In the genomic region with DNA sequence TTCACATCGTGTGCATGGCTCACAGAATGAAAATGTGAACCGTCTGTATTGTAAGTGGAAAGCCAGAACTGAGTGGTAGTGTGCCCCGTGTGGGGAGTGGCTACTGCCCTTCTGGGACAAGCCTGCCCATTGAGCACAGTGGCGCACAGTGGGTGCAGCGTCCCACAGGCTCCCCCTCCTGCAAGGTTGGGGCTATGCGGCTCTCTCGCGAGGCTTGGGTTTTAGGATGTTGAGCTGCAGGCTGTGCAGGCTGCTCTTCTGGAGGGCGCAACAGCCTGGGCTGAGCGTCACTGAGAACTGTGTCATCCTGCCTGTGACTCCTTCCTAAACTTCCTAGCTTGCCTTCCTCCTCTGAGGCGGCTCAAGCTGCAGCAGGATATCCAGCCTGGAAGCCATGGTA, we compare ENCODE assay signal across 25 mouse cellular contexts.
A peak's percentile ranks its signal among the peaks of the same experiment; 100 is the strongest.
DNase-seq lines count a peak whose midpoint lies in the region; ATAC-seq and TF ChIP-seq lines count a peak whose summit lies in the region.
"Had no signal": no experiment of that assay in that cellular context is flagged by ENCODE, and none has a peak within 500 bp of the region (broad histone marks: within the 10 kb centered on the region; RNA-seq: fewer than 3 reads in every experiment).

No protein-coding gene starts in this region.

- no peak overlapping the region for H3K9ac ChIP-seq in forebrain, embryonic 16.5 days (replicated peaks; ENCODE audit: low read depth, low read length)
- no peak overlapping the region for H3K9ac ChIP-seq in midbrain, embryonic 12.5 days (replicated peaks)
- H3K9ac ChIP-seq in midbrain, embryonic 14.5 days (replicated peaks; ENCODE audit: low read length), result no peak overlapping the region
- H3K9ac ChIP-seq: heart, embryonic 13.5 days; hindbrain, embryonic 12.5 days; liver, embryonic 13.5 days; stomach, embryonic 15.5 days had no signal

- H3K27ac ChIP-seq in forebrain, embryonic 16.5 days (ENCODE audit: low read length), result no peak overlapping the region
- H3K27ac ChIP-seq in forebrain, embryonic 10.5 days, result no peak overlapping the region
- no peak overlapping the region for H3K27ac ChIP-seq in midbrain, embryonic 12.5 days (replicated peaks)
- no peak overlapping the region for H3K27ac ChIP-seq in midbrain, embryonic 14.5 days (replicated peaks; ENCODE audit: low read depth, low read length)
- H3K27ac ChIP-seq: heart, embryonic 13.5 days; hindbrain, embryonic 12.5 days; left cerebral cortex, adult 2 months; liver, embryonic 13.5 days; macrophage; stomach, embryonic 15.5 days had no signal

- no peak for DNase-seq in forebrain, embryonic 10.5 days (ENCODE audit: extremely low spot score, low spot score)
- DNase-seq in midbrain, embryonic 14.5 days, result no peak
- DNase-seq in brain, adult 2 months (ENCODE audit: low read depth, low spot score), result peak; percentile 65
- DNase-seq in gastrocnemius, postnatal 25 days, result no peak
- DNase-seq in right cerebral cortex, postnatal 14 days, result no peak
- DNase-seq: adrenal gland, postnatal 14 days; cerebellum, adult 8-10 months; cerebellum, postnatal 36 days; gastrocnemius, postnatal 14 days; heart, adult 18-20 months; heart, postnatal 14 days; kidney, adult 18-20 months; kidney, postnatal 4 days; layer of hippocampus, adult 9-11 months; liver, embryonic 13.5 days; right cerebral cortex, postnatal 4 days had no signal

- peaks cover 3% of the 10 kb centered on the region; the same call in 1 of the 2 replicates for H3K4me1 ChIP-seq in forebrain, embryonic 16.5 days (replicated peaks; ENCODE audit: control insufficient read depth, insufficient read depth, low read length)
- H3K4me1 ChIP-seq in forebrain, embryonic 10.5 days, result peaks cover 24% of the 10 kb centered on the region
- peaks cover 17% of the 10 kb centered on the region for H3K4me1 ChIP-seq in midbrain, embryonic 12.5 days
- H3K4me1 ChIP-seq in midbrain, embryonic 14.5 days (ENCODE audit: control insufficient read depth, insufficient read depth, low read length), result 0 out of 2 replicates have a peak, but pooled peaks cover 7% of the 10 kb centered on the region
- H3K4me1 ChIP-seq in E14TG2a.4 (replicated peaks; ENCODE audit: low read depth, low read length), result peaks cover 24% of the 10 kb centered on the region
- H3K4me1 ChIP-seq: stomach, embryonic 15.5 days had no signal

- H3K36me3 ChIP-seq in forebrain, embryonic 16.5 days (ENCODE audit: control insufficient read depth, insufficient read depth), result peaks cover 19% of the 10 kb centered on the region
- H3K36me3 ChIP-seq in forebrain, embryonic 10.5 days (replicated peaks), result peaks cover 59% of the 10 kb centered on the region
- peaks cover 33% of the 10 kb centered on the region for H3K36me3 ChIP-seq in midbrain, embryonic 12.5 days
- H3K36me3 ChIP-seq in midbrain, embryonic 14.5 days (ENCODE audit: control insufficient read depth, insufficient read depth, low read length), result peaks cover 49% of the 10 kb centered on the region
- H3K36me3 ChIP-seq in E14TG2a.4 (ENCODE audit: insufficient read depth, low read length), result peaks cover 33% of the 10 kb centered on the region
- H3K36me3 ChIP-seq: liver, embryonic 13.5 days had no signal

- ATAC-seq in forebrain, embryonic 16.5 days, result 0 out of 2 replicates have a peak, but pooled peaks have one; percentile 45
- ATAC-seq in midbrain, embryonic 12.5 days (ENCODE audit: low FRiP score, low read depth), result 0 out of 2 replicates have a peak, but pooled peaks have one; percentile 31
- no peak for ATAC-seq in midbrain, embryonic 14.5 days (ENCODE audit: low FRiP score, low TSS enrichment)

- TF ChIP-seq CTCF in E14TG2a.4 (conservative IDR thresholded peaks at IDR 0.05; ENCODE audit: low read length), result no peak

- H3K4me3 ChIP-seq in forebrain, embryonic 16.5 days (replicated peaks; ENCODE audit: low read length), result no peak overlapping the region
- no peak overlapping the region for H3K4me3 ChIP-seq in forebrain, embryonic 10.5 days
- no peak overlapping the region for H3K4me3 ChIP-seq in midbrain, embryonic 12.5 days
- no peak overlapping the region for H3K4me3 ChIP-seq in midbrain, embryonic 14.5 days (replicated peaks; ENCODE audit: low read depth, low read length)
- H3K4me3 ChIP-seq in E14TG2a.4 (replicated peaks; ENCODE audit: low read length), result peak overlapping the region; percentile 62
- H3K4me3 ChIP-seq: heart, embryonic 13.5 days; hindbrain, embryonic 12.5 days; left cerebral cortex, adult 2 months; liver, embryonic 13.5 days; myocyte; stomach, embryonic 15.5 days had no signal

- H3K9me3 ChIP-seq in forebrain, embryonic 16.5 days (ENCODE audit: control insufficient read depth, low read length), result no peaks in the 10 kb centered on the region
- H3K9me3 ChIP-seq in forebrain, embryonic 10.5 days, result no peaks in the 10 kb centered on the region
- H3K9me3 ChIP-seq in midbrain, embryonic 12.5 days, result no peaks in the 10 kb centered on the region
- H3K9me3 ChIP-seq in midbrain, embryonic 14.5 days (ENCODE audit: control insufficient read depth, low read length), result no peaks in the 10 kb centered on the region
- no peaks in the 10 kb centered on the region for H3K9me3 ChIP-seq in E14TG2a.4 (ENCODE audit: low read length)
- H3K9me3 ChIP-seq: heart, embryonic 13.5 days; hindbrain, embryonic 12.5 days; liver, embryonic 13.5 days; stomach, embryonic 15.5 days had no signal

- no peak overlapping the region for H3K4me2 ChIP-seq in forebrain, embryonic 16.5 days (ENCODE audit: low read length)
- H3K4me2 ChIP-seq in midbrain, embryonic 12.5 days (replicated peaks), result no peak overlapping the region
- H3K4me2 ChIP-seq in midbrain, embryonic 14.5 days (ENCODE audit: low read length), result no peak overlapping the region
- H3K4me2 ChIP-seq: heart, embryonic 13.5 days; hindbrain, embryonic 12.5 days; liver, embryonic 13.5 days; stomach, embryonic 15.5 days had no signal

- no peaks in the 10 kb centered on the region for H3K27me3 ChIP-seq in forebrain, embryonic 16.5 days (replicated peaks; ENCODE audit: control insufficient read depth, insufficient read depth, low read length)
- no peaks in the 10 kb centered on the region for H3K27me3 ChIP-seq in forebrain, embryonic 10.5 days (ENCODE audit: poor library complexity, severe bottlenecking)
- no peaks in the 10 kb centered on the region for H3K27me3 ChIP-seq in midbrain, embryonic 12.5 days
- no peaks in the 10 kb centered on the region for H3K27me3 ChIP-seq in midbrain, embryonic 14.5 days (ENCODE audit: control insufficient read depth, insufficient read depth, low read length)
- no peaks in the 10 kb centered on the region for H3K27me3 ChIP-seq in E14TG2a.4 (ENCODE audit: insufficient read depth, low read length)
- H3K27me3 ChIP-seq: heart, embryonic 13.5 days; hindbrain, embryonic 12.5 days; liver, embryonic 13.5 days; stomach, embryonic 15.5 days had no signal

- 90% methylated on average over 11 of the region's 11 CpGs for WGBS in forebrain, embryonic 16.5 days
- WGBS in forebrain, embryonic 10.5 days, result 85% methylated on average over 11 of the region's 11 CpGs
- WGBS in midbrain, embryonic 12.5 days, result 92% methylated on average over 11 of the region's 11 CpGs
- 88% methylated on average over 11 of the region's 11 CpGs for WGBS in midbrain, embryonic 14.5 days
